Mouse (Mus musculus) lung, adult 2 months (tissue): ENCODE data around the gene Suv39h1.

ENCODE experiments used
- CTCF ChIP-seq: fragments of 200-500 bp; IDR thresholded peaks from 2 replicates; pipeline ENCODE4 v1.5.1; 2011; ENCODE audit warnings: mild to moderate bottlenecking, low read length, control low read depth; ENCODE audit not compliant: insufficient read depth
- POLR2A ChIP-seq: fragments of 200-500 bp; IDR thresholded peaks from 2 replicates; pipeline ENCODE4 v1.6.1; 2011; ENCODE audit warnings: low read depth, mild to moderate bottlenecking, control low read depth, low read length, borderline replicate concordance; ENCODE audit errors: extremely low read depth

GRCm38 (mm10) chrX:8096787-8097242 lies 22.3 kb upstream of the Suv39h1 start:
- no peak; the same call in 1 of the 2 replicates for TF ChIP-seq POLR2A
- TF ChIP-seq CTCF, result no peak
